Mouse (Mus musculus) kidney, postnatal 0 days (tissue): ENCODE results near the gene Fgf22. TPM values are rescaled to one million over a fixed set of nuclear protein-coding genes. Genes with fewer than 3 reads are reported as not detected.
A peak's percentile ranks its signal among the peaks of the same experiment; 100 is the strongest.

Source experiments
- ATAC-seq: fragments of 200-750 bp; cut with Nextera tagmentation; replicated peaks from 2 replicates; pipeline ENCODE4 v1.8.0; 2017; ENCODE audit warnings: low read depth, moderate number of reproducible peaks, moderate TSS enrichment, moderate library complexity; ENCODE audit not compliant: low FRiP score
- DNase-seq: peaks from one replicate; pipeline ENCODE4 v3.0.0-alpha.2; 2016; ENCODE audit warnings: low spot score
- H3K27ac ChIP-seq: fragments of 300-500 bp; sonication (generic); 2 replicates; pipeline ENCODE4 v1.5.1; 2014; ENCODE audit warnings: mild to moderate bottlenecking
- H3K27me3 ChIP-seq: fragments of 300-500 bp; sonication (generic); 2 replicates; pipeline ENCODE4 v1.6.1; 2014; ENCODE audit warnings: low read length, mixed read lengths; ENCODE audit not compliant: insufficient read depth
- H3K36me3 ChIP-seq: fragments of 300-500 bp; sonication (generic); 2 replicates; pipeline ENCODE4 v1.6.1; 2014; ENCODE audit warnings: low read length, mixed read lengths; ENCODE audit not compliant: insufficient read depth
- H3K4me1 ChIP-seq: fragments of 300-500 bp; sonication (generic); replicated peaks from 2 replicates; pipeline ENCODE4 v1.6.1; 2014; ENCODE audit warnings: antibody characterized with exemption, low read length, mixed read lengths; ENCODE audit not compliant: insufficient read depth
- H3K4me2 ChIP-seq: fragments of 300-500 bp; sonication (generic); 2 replicates; pipeline ENCODE4 v1.6.1; 2014; ENCODE audit warnings: mild to moderate bottlenecking, low read length, moderate library complexity, mixed read lengths
- H3K4me3 ChIP-seq: fragments of 300-500 bp; sonication (generic); replicated peaks from 2 replicates; pipeline ENCODE4 v1.5.1; 2014; ENCODE audit warnings: low read depth, low read length
- H3K9ac ChIP-seq: fragments of 300-500 bp; sonication (generic); 2 replicates; pipeline ENCODE4 v1.6.1; 2014; ENCODE audit warnings: low read depth, low read length
- H3K9me3 ChIP-seq: fragments of 300-500 bp; sonication (generic); replicated peaks from 2 replicates; pipeline ENCODE4 v1.6.1; 2016; ENCODE audit warnings: low read length, inconsistent platforms, mixed read lengths
- CTCF ChIP-seq: IDR thresholded peaks from 2 replicates; pipeline ENCODE4 v1.5.1; 2016; ENCODE audit warnings: antibody characterized with exemption, low read depth, mild to moderate bottlenecking, moderate library complexity
- WGBS: fragments of 180-500 bp; shearing (Covaris S2); extraction: QIAGEN DNeasy Blood & Tissue Kit; methylation state at CpG from one replicate; pipeline ENCODE4 v1.1.7; 2014; 5-methylcytosine and 5-hydroxymethylcytosine counted together
- polyA plus RNA-seq: library from polyadenylated mRNA; unstranded; fragments of >200 nt; fragmentation: Nextera tagmentation; extraction: Ambion mirVana; gene quantifications from 2 replicates; pipeline ENCODE4 v1.2.1, GENCODE M21; 2015

The Fgf22 gene
- polyA plus RNA-seq, 1 experiment from 2014 or later: 0.11 TPM

GRCm38 (mm10) chr10:79738259-79738658 is 16.6 kb upstream of the Fgf22 start:
- DNase-seq (no peak), ATAC-seq (no peak)
- peak; percentile 39; the same call in 1 of the 2 replicates for TF ChIP-seq CTCF
- Histone ChIP-seq H3K36me3 (peaks cover 77% of the 10 kb centered on the region), H3K4me3 (no peak overlapping the region), H3K27ac (no peak overlapping the region), H3K4me2 (no peak overlapping the region), H3K4me1 (no peaks in the 10 kb centered on the region), H3K9ac (no peak overlapping the region), H3K9me3 (0 out of 2 replicates have a peak, but pooled peaks cover 6% of the 10 kb centered on the region), H3K27me3 (no peaks in the 10 kb centered on the region)
- WGBS: 92% methylated on average over 10 of the region's 10 CpGs

GRCm38 (mm10) chr10:79739234-79739633 is 15.6 kb upstream of the Fgf22 start:
- Histone ChIP-seq H3K36me3 (peaks cover 81% of the 10 kb centered on the region), H3K4me1 (no peaks in the 10 kb centered on the region), H3K27ac (no peak overlapping the region), H3K4me3 (no peak overlapping the region), H3K9ac (no peak overlapping the region), H3K4me2 (no peak overlapping the region), H3K27me3 (no peaks in the 10 kb centered on the region), H3K9me3 (0 out of 2 replicates have a peak, but pooled peaks cover 6% of the 10 kb centered on the region)
- TF ChIP-seq CTCF: no peak
- 97% methylated on average over 28 of the region's 28 CpGs for WGBS
- DNase-seq (no peak), ATAC-seq (no peak)

GRCm38 (mm10) chr10:79740863-79741262 is 14.0 kb upstream of the Fgf22 start:
- no peak for DNase-seq
- Histone ChIP-seq H3K27ac (no peak overlapping the region), H3K4me1 (0 out of 2 replicates have a peak, but pooled peaks cover 2% of the 10 kb centered on the region), H3K4me2 (no peak overlapping the region), H3K9me3 (0 out of 2 replicates have a peak, but pooled peaks cover 6% of the 10 kb centered on the region), H3K36me3 (peaks cover 82% of the 10 kb centered on the region), H3K9ac (no peak overlapping the region), H3K4me3 (no peak overlapping the region), H3K27me3 (no peaks in the 10 kb centered on the region)
- peak; percentile 6; the same call in 1 of the 2 replicates for TF ChIP-seq CTCF
- WGBS: 80% methylated on average over 11 of the region's 11 CpGs
- ATAC-seq: no peak

GRCm38 (mm10) chr10:79743161-79743560 is 11.7 kb upstream of the Fgf22 start:
- Histone ChIP-seq H3K4me1 (0 out of 2 replicates have a peak, but pooled peaks cover 5% of the 10 kb centered on the region), H3K27me3 (no peaks in the 10 kb centered on the region), H3K27ac (no peak overlapping the region)

GRCm38 (mm10) chr10:79743650-79744365 is 11.1 kb upstream of the Fgf22 start:
- Histone ChIP-seq H3K27ac (no peak overlapping the region), H3K9me3 (0 out of 2 replicates have a peak, but pooled peaks cover 5% of the 10 kb centered on the region), H3K9ac (no peak overlapping the region), H3K36me3 (peaks cover 53% of the 10 kb centered on the region), H3K4me3 (no peak overlapping the region), H3K4me2 (no peak overlapping the region), H3K27me3 (no peaks in the 10 kb centered on the region), H3K4me1 (0 out of 2 replicates have a peak, but pooled peaks cover 5% of the 10 kb centered on the region)
- no peak for TF ChIP-seq CTCF
- no peak for ATAC-seq
- 91% methylated on average over 15 of the region's 15 CpGs for WGBS
- DNase-seq: no peak

More at GRCm38 (mm10) chr10:79743161-79743560, 11.7 kb upstream of the Fgf22 start:
- DNase-seq (no peak), ATAC-seq (no peak)
- TF ChIP-seq CTCF: no peak
- no peak overlapping the region for H3K9ac ChIP-seq
- H3K36me3 ChIP-seq: peaks cover 59% of the 10 kb centered on the region
- H3K9me3 ChIP-seq: 0 out of 2 replicates have a peak, but pooled peaks cover 6% of the 10 kb centered on the region
- no peak overlapping the region for H3K4me3 ChIP-seq
- 91% methylated on average over 11 of the region's 11 CpGs for WGBS
- H3K4me2 ChIP-seq: no peak overlapping the region

GRCm38 (mm10) chr10:79745411-79745810 is 9.5 kb upstream of the Fgf22 start:
- TF ChIP-seq CTCF: no peak
- no peaks in the 10 kb centered on the region for H3K27me3 ChIP-seq
- ATAC-seq (no peak), DNase-seq (no peak)
- no peak overlapping the region for H3K27ac ChIP-seq
- 79% methylated on average over 3 of the region's 3 CpGs for WGBS
- no peak overlapping the region for H3K9ac ChIP-seq
- H3K36me3 ChIP-seq: peaks cover 37% of the 10 kb centered on the region
- H3K9me3 ChIP-seq: no peaks in the 10 kb centered on the region
- H3K4me3 ChIP-seq: no peak overlapping the region
- H3K4me2 ChIP-seq: peak overlapping the region; percentile 78
- H3K4me1 ChIP-seq: 0 out of 2 replicates have a peak, but pooled peaks cover 5% of the 10 kb centered on the region
